Mouse (Mus musculus) myocyte (in vitro differentiated cells): ENCODE results near the gene Fam71a. TPM values are rescaled to one million over a fixed set of nuclear protein-coding genes. Genes with fewer than 3 reads are reported as not detected.
"Not testable (repeated sequence)": the region's sequence is repeated elsewhere in the genome, so short reads cannot be mapped to it uniquely, and the experiment has no call there.

Experiments used
- H3K27me3 ChIP-seq: one replicate; pipeline ENCODE4 v1.6.1; 2011; ENCODE audit not compliant: control insufficient read depth, insufficient read depth, insufficient read length
- H3K36me3 ChIP-seq: one replicate; pipeline ENCODE4 v1.6.1; 2011; ENCODE audit not compliant: control insufficient read depth, insufficient read depth
- H3K4me2 ChIP-seq: one replicate; pipeline ENCODE4 v1.6.1; 2011; ENCODE audit warnings: low read depth, control low read depth
- H3K4me3 ChIP-seq: one replicate; pipeline ENCODE4 v1.5.1; 2011; ENCODE audit warnings: mild to moderate bottlenecking, control low read depth, moderate library complexity
- H3K79me2 ChIP-seq: one replicate; pipeline ENCODE4 v1.6.1; 2011; ENCODE audit not compliant: control insufficient read depth, insufficient read depth
- H3ac ChIP-seq: one replicate; pipeline ENCODE4 v1.6.1; 2011; ENCODE audit not compliant: control insufficient read depth, insufficient read length
- CEBPB ChIP-seq: IDR thresholded peaks from 2 replicates; pipeline ENCODE4 v1.6.1; 2011; ENCODE audit warnings: mild to moderate bottlenecking, moderate library complexity; ENCODE audit not compliant: poor library complexity, insufficient read depth, severe bottlenecking
- E2F4 ChIP-seq: IDR thresholded peaks from one replicate; pipeline ENCODE4 v1.6.1; 2011; ENCODE audit warnings: mild to moderate bottlenecking, control low read depth, moderate library complexity; ENCODE audit not compliant: insufficient read depth
- MAX ChIP-seq: IDR thresholded peaks from one replicate; pipeline ENCODE4 v1.6.1; 2011; ENCODE audit warnings: low read depth, mild to moderate bottlenecking, control low read depth
- MYOD1 ChIP-seq, 3 experiments: IDR thresholded peaks; one replicate each; pipeline ENCODE4 v1.6.1; 2011; ENCODE audit warnings: control low read depth in 2 of 3, low read depth in 2 of 3, mild to moderate bottlenecking in 2 of 3, moderate library complexity in 1 of 3; ENCODE audit not compliant: insufficient read length in 2 of 3, control insufficient read depth in 1 of 3
- MYOG ChIP-seq, 3 experiments: IDR thresholded peaks; one replicate each; pipeline ENCODE4 v1.6.1; 2011; ENCODE audit warnings: control low read depth in 2 of 3, low read depth in 2 of 3, mild to moderate bottlenecking in 2 of 3; ENCODE audit not compliant: insufficient read length in 2 of 3, control insufficient read depth in 1 of 3, insufficient read depth in 1 of 3
- POLR2A ChIP-seq: IDR thresholded peaks from one replicate; pipeline ENCODE4 v1.6.1; 2011; ENCODE audit warnings: low read depth, mild to moderate bottlenecking, control low read depth, moderate library complexity; ENCODE audit not compliant: insufficient read length
- POLR2AphosphoS2 ChIP-seq: IDR thresholded peaks from one replicate; pipeline ENCODE4 v1.6.1; 2011; ENCODE audit warnings: low read depth, control low read depth; ENCODE audit not compliant: insufficient read length
- REST ChIP-seq: IDR thresholded peaks from one replicate; pipeline ENCODE4 v1.6.1; 2011; ENCODE audit warnings: mild to moderate bottlenecking, control low read depth, moderate library complexity; ENCODE audit not compliant: insufficient read depth, insufficient read length
- SRF ChIP-seq: IDR thresholded peaks from one replicate; pipeline ENCODE4 v1.6.1; 2011; ENCODE audit warnings: low read depth; ENCODE audit not compliant: control insufficient read depth, insufficient read length
- TCF12 ChIP-seq: IDR thresholded peaks from one replicate; pipeline ENCODE4 v1.6.1; 2011; ENCODE audit warnings: mild to moderate bottlenecking, control low read depth; ENCODE audit not compliant: poor library complexity, insufficient read depth, severe bottlenecking
- TCF3 ChIP-seq: IDR thresholded peaks from one replicate; pipeline ENCODE4 v1.6.1; 2011; ENCODE audit warnings: low read depth, control low read depth; ENCODE audit not compliant: insufficient read length
- USF1 ChIP-seq: IDR thresholded peaks from one replicate; pipeline ENCODE4 v1.6.1; 2011; ENCODE audit warnings: low read depth, mild to moderate bottlenecking, control low read depth, moderate library complexity
- polyA plus RNA-seq: library from polyadenylated mRNA; unstranded; fragments of >200 nt; fragmentation: generic; extraction: Trizol; gene quantifications from one replicate; pipeline ENCODE4 v1.2.1, GENCODE M21; 2012; ENCODE audit warnings: missing spikeins

Gene Fam71a
- polyA plus RNA-seq, 1 experiment: not detected

DNA sequence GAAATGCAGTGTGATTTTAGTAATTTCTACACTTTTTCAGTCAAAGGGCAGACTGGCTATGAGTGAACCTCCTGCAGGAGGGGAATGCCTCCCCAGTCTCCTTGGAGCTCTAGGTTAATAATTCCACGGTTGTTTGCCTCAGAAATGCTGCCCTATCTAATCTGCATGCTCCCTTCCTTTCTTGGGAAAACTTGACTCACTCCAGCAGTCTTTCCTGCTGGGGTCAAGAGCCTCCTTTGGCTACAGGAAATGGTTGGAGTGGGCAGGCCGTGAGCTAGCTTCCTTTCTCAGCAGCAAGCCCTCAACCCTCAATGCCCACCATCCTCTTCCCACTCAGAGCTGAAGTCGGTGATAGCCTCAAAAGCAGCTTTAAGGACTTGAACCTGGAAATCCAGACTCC is 10.3 kb downstream of the Fam71a start:
- H3K4me2 ChIP-seq: no peak overlapping the region
- TF ChIP-seq MYOG (IDR thresholded peaks at IDR 0.05; ENCODE audit: control insufficient read depth in 1 of 3, insufficient read depth in 1 of 3, insufficient read length in 2 of 3, low read depth in 2 of 3) (no peak), TCF12 (no peak), POLR2A (no peak), MYOD1 (IDR thresholded peaks at IDR 0.05; ENCODE audit: control insufficient read depth in 1 of 3, insufficient read length in 2 of 3, low read depth in 2 of 3) (no peak), TCF3 (no peak), POLR2AphosphoS2 (no peak), SRF (no peak)
- no peak overlapping the region for H3ac ChIP-seq

GRCm38 (mm10) chr1:191153052-191153451 is 11.6 kb downstream of the Fam71a start:
- H3ac ChIP-seq: no peak overlapping the region
- TF ChIP-seq E2F4 (no peak), POLR2A (no peak), REST (no peak), MYOD1 (IDR thresholded peaks at IDR 0.05; ENCODE audit: control insufficient read depth in 1 of 3, insufficient read length in 2 of 3, low read depth in 2 of 3) (no peak), CEBPB (no peak), TCF3 (no peak), TCF12 (no peak), MAX (no peak), MYOG (IDR thresholded peaks at IDR 0.05; ENCODE audit: control insufficient read depth in 1 of 3, insufficient read depth in 1 of 3, insufficient read length in 2 of 3, low read depth in 2 of 3) (no peak), POLR2AphosphoS2 (no peak), USF1 (no peak)

More for the DNA sequence above, 10.3 kb downstream of the Fam71a start:
- Histone ChIP-seq H3K4me3 (no peak overlapping the region), H3K36me3 (no peaks in the 10 kb centered on the region), H3K79me2 (no peaks in the 10 kb centered on the region), H3K27me3 (peaks cover 26% of the 10 kb centered on the region)

GRCm38 (mm10) chr1:191150924-191151605 is 13.6 kb downstream of the Fam71a start:
- no peak overlapping the region for H3K4me3 ChIP-seq
- no peak overlapping the region for H3ac ChIP-seq
- H3K27me3 ChIP-seq: peaks cover 20% of the 10 kb centered on the region
- no peak for TF ChIP-seq POLR2A
- TF ChIP-seq SRF: no peak
- TF ChIP-seq USF1: no peak
- TF ChIP-seq MAX: no peak
- TF ChIP-seq CEBPB: no peak
- TF ChIP-seq TCF12: no peak
- no peak for TF ChIP-seq MYOD1 (IDR thresholded peaks at IDR 0.05; ENCODE audit: control insufficient read depth in 1 of 3, insufficient read length in 2 of 3, low read depth in 2 of 3)
- TF ChIP-seq REST: no peak
- no peak for TF ChIP-seq E2F4
- no peak for TF ChIP-seq POLR2AphosphoS2
- no peak for TF ChIP-seq MYOG (IDR thresholded peaks at IDR 0.05; ENCODE audit: control insufficient read depth in 1 of 3, insufficient read depth in 1 of 3, insufficient read length in 2 of 3, low read depth in 2 of 3)
- no peak for TF ChIP-seq TCF3
- no peaks in the 10 kb centered on the region for H3K79me2 ChIP-seq
- H3K36me3 ChIP-seq: no peaks in the 10 kb centered on the region
- no peak overlapping the region for H3K4me2 ChIP-seq

More at GRCm38 (mm10) chr1:191153052-191153451, 11.6 kb downstream of the Fam71a start:
- H3K79me2 ChIP-seq: no peaks in the 10 kb centered on the region
- no peak overlapping the region for H3K4me2 ChIP-seq
- peaks cover 20% of the 10 kb centered on the region for H3K27me3 ChIP-seq
- H3K4me3 ChIP-seq: no peak overlapping the region
- no peaks in the 10 kb centered on the region for H3K36me3 ChIP-seq

- H3K27me3 ChIP-seq: peaks cover 20% of the 10 kb centered on the region
- not testable (repeated sequence) for H3K4me2 ChIP-seq, H3K36me3 ChIP-seq, H3ac ChIP-seq, H3K4me3 ChIP-seq, H3K79me2 ChIP-seq
These were observed 15.1 kb downstream of the Fam71a start for GRCm38 (mm10) chr1:191149489-191149888.

- no peak overlapping the region for H3K4me3 ChIP-seq
- H3K27me3 ChIP-seq: peaks cover 45% of the 10 kb centered on the region
- TF ChIP-seq MYOG (IDR thresholded peaks at IDR 0.05; ENCODE audit: control insufficient read depth in 1 of 3, insufficient read depth in 1 of 3, insufficient read length in 2 of 3, low read depth in 2 of 3) (peak in 1 of 3 experiments; percentile 40), TCF3 (no peak), E2F4 (no peak), SRF (no peak), CEBPB (no peak), MYOD1 (IDR thresholded peaks at IDR 0.05; ENCODE audit: control insufficient read depth in 1 of 3, insufficient read length in 2 of 3, low read depth in 2 of 3) (peak in 1 of 3 experiments; percentile 29), USF1 (no peak), MAX (no peak), TCF12 (no peak), REST (no peak), POLR2AphosphoS2 (no peak), POLR2A (no peak)
- H3K4me2 ChIP-seq: no peak overlapping the region
- no peaks in the 10 kb centered on the region for H3K79me2 ChIP-seq
- no peak overlapping the region for H3ac ChIP-seq
- no peaks in the 10 kb centered on the region for H3K36me3 ChIP-seq
These were observed 23.6 kb downstream of the Fam71a start for GRCm38 (mm10) chr1:191140983-191141382.
